11 mouse cellular contexts compared by ENCODE assay signal in genomic region chr1:194114399-194114798, GRCm38 (mm10).
"Had no signal": no experiment of that assay in that cellular context is flagged by ENCODE, and none has a peak within 500 bp of the region (broad histone marks: within the 10 kb centered on the region; RNA-seq: fewer than 3 reads in every experiment).

No protein-coding gene starts in this region.

- DNase-seq: kidney, adult 9 months; kidney, postnatal 25 days; layer of hippocampus, adult 9-11 months; liver, embryonic 13.5 days; lung, adult 2 months; thymus, adult 18-20 months; thymus, postnatal 36 days had no signal

- ATAC-seq: midbrain, embryonic 13.5 days had no signal

- H3K9ac ChIP-seq: liver, embryonic 13.5 days; midbrain, embryonic 13.5 days had no signal

- H3K4me2 ChIP-seq: liver, embryonic 13.5 days; midbrain, embryonic 13.5 days had no signal

- H3K4me1 ChIP-seq: liver, embryonic 13.5 days had no signal

- H3K36me3 ChIP-seq: liver, embryonic 13.5 days; midbrain, embryonic 13.5 days had no signal

- H3K27ac ChIP-seq: kidney, postnatal 0 days; layer of hippocampus, adult 2 months; liver, embryonic 13.5 days; macrophage; midbrain, embryonic 13.5 days had no signal

- H3K4me3 ChIP-seq: layer of hippocampus, adult 2 months; liver, embryonic 13.5 days; midbrain, embryonic 13.5 days had no signal

- H3K27me3 ChIP-seq: liver, embryonic 13.5 days had no signal

- H3K9me3 ChIP-seq: liver, embryonic 13.5 days; midbrain, embryonic 13.5 days had no signal
